Mouse (Mus musculus): Measurements from ENCODE around the gene Xpo5. TPM values are rescaled to one million over a fixed set of nuclear protein-coding genes. Genes with fewer than 3 reads are reported as not detected.
A peak's percentile ranks its signal among the peaks of the same experiment; 100 is the strongest.

The Xpo5 gene
- polyA plus RNA-seq, 1 experiment from 2014 or later, result 35.5 TPM

DNA sequence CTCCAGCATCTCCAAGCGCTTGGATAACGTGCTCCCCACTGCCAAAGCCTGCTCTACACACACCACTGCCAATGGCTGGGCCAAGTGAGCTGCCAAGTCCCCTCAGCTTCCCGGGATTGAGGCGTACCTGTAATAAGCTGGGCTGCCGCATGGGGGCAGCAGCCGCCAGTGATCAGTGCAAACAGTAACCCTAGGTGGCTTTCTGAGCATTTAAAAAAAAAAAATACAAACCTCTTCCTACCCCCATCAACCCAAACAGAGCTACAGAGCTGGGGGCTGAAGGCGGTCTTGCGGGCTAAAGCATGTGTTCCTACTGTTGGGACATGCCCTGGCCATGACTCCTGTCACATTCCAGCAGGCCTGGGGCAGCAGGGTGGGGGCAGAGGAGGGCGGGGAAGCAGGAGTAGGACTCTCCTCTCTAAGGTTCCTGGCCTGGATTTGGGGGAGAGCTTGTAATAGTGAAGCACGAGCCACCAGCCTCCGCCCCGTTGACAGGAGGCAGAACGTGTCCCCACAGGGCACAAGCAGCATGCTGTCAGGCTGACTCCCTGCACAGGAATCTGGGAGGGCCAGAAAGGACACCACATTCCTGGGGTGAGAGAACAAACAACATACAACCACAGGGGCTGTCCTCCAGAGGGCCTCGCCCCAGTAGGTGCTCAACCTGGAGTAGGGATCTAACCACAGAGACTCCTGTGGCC lies 63.5 kb downstream of the Xpo5 start:
- H3K27ac ChIP-seq, result peak overlapping the region; percentile 84
- no peaks in the 10 kb centered on the region for H3K9me3 ChIP-seq
- no peaks in the 10 kb centered on the region for H3K27me3 ChIP-seq
- WGBS, result 20% methylated on average over 14 of the region's 14 CpGs
- no peak overlapping the region for H3K4me2 ChIP-seq
- peak; percentile 77 for ATAC-seq (ENCODE audit: borderline replicate concordance, extremely low read depth, low FRiP score, low TSS enrichment)
- H3K9ac ChIP-seq, result no peak overlapping the region
- no peak overlapping the region for H3K4me3 ChIP-seq
- peaks cover 59% of the 10 kb centered on the region for H3K36me3 ChIP-seq
- H3K4me1 ChIP-seq, result peaks cover 17% of the 10 kb centered on the region

DNA sequence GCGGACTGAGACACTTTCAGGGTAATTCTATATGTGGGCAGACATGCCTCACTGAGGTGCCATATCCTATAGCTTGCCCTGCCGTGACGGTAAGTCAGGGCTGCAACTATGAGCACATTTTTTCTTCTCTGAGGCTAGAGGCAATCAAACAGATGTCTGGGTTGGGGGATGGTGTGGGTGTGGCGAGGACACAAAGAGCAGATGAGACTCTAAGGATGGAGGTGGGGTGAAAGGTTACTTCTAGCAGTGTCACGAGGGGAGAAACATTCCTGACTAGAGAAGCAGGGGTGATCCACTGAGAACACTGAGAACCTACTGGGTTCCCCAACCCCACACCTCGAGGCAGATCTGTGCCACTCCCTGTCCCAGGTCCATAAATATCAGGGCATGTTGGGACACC lies 64.4 kb downstream of the Xpo5 start:
- Histone ChIP-seq H3K9me3 (no peaks in the 10 kb centered on the region), H3K4me2 (no peak overlapping the region), H3K9ac (no peak overlapping the region), H3K27me3 (no peaks in the 10 kb centered on the region), H3K4me3 (no peak overlapping the region), H3K4me1 (peaks cover 17% of the 10 kb centered on the region), H3K27ac (peak overlapping the region; percentile 84), H3K36me3 (peaks cover 59% of the 10 kb centered on the region)
- WGBS, result 57% methylated on average over 6 of the region's 6 CpGs
- ATAC-seq (ENCODE audit: borderline replicate concordance, extremely low read depth, low FRiP score, low TSS enrichment), result no peak

DNA sequence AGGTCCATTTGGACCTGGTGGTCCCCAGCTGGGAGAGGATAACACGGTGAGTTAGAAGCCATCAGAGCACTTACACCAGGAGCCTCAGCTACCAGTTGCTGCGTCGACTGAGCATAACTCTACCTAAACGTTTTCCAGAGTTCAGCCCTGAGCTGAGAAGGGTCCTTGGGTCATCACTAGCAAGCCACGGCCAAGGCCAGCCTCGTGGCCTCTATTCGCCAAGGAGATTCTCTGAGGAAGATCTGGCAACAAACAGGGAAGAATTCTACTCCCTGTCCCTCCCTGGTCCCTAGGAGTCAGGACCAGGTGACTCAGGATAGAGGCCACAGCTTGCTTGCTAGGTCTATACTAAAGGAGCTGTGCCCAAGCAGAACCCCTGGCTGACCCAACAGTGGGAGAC lies 64.9 kb downstream of the Xpo5 start:
- Histone ChIP-seq H3K9me3 (no peaks in the 10 kb centered on the region), H3K27ac (no peak overlapping the region), H3K4me1 (peaks cover 17% of the 10 kb centered on the region), H3K4me2 (no peak overlapping the region), H3K27me3 (no peaks in the 10 kb centered on the region), H3K9ac (no peak overlapping the region), H3K36me3 (peaks cover 56% of the 10 kb centered on the region), H3K4me3 (no peak overlapping the region)
- no peak for ATAC-seq (ENCODE audit: borderline replicate concordance, extremely low read depth, low FRiP score, low TSS enrichment)
- WGBS, result 69% methylated on average over 7 of the region's 7 CpGs

DNA sequence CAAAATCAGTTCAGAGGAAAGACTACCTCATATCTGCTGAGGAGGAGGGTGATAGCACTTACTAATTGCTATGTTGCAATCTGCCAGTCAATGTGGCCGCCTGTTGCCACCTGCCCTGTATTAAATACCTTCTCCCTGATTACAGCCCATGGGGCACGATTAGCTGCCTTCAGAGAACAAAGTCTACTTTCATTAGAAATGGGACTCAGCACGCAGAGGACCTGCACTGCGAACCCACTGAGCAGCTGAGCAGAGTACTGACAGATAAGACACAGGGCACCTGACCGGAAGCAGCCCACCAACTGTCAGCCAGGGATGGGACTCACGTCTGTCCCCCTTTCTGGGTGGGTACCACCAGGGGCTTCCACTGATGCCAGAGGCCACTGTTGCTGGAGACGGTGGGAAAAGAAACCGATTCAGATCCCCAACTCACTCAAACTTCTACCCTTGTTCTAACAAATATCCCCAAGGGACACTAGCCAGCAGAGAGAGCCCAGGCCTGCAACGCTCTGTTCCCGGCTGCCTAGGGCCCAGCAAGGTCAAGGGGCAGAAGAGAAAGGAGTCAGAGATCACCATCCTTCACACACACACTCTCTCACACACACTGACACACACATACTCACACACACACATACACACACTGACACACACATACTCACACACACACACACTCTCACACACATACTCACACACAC lies 65.6 kb downstream of the Xpo5 start:
- Histone ChIP-seq H3K9me3 (no peaks in the 10 kb centered on the region), H3K4me1 (peaks cover 17% of the 10 kb centered on the region), H3K9ac (no peak overlapping the region), H3K4me3 (no peak overlapping the region), H3K27ac (no peak overlapping the region), H3K4me2 (no peak overlapping the region), H3K27me3 (no peaks in the 10 kb centered on the region), H3K36me3 (peaks cover 49% of the 10 kb centered on the region)
- WGBS, result 76% methylated on average over 10 of the region's 10 CpGs
- ATAC-seq (ENCODE audit: borderline replicate concordance, extremely low read depth, low FRiP score, low TSS enrichment), result no peak

DNA sequence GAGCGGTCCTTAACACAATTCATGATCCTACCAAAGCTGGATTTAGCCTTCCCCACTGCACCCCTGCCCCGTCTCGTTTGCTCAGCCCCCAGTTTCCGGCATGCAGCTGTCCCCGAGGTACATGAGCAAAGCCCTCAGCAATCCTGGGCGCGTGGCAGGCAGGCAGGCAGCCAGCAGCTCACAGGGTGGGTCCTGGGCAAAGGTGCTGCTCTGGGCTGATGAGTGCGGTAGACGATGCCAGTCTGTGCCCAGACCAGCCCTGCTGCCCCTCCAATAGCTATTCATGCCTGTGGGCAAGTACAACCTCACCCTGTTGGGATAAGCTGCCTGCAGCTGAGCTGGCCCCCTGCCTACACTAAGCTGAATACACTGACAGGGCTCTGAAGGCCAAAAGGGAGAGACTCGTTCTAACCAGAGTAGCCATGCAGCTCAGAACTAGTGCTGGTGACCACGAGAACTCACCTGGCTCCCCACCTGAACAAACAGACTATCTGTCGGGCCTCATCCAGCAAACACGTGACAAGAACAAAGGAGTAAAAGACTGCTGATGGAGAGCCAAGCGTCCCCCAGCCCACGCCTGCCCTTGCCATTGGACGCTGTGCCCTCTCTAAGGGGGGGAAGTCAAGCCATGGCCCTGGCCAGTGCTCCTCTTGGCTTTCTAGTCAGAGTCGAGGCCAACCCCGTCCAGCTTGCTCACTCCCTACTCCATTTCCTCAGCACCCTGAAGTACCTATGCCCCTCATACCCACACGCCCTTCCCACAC lies 67.4 kb downstream of the Xpo5 start:
- no peaks in the 10 kb centered on the region for H3K9me3 ChIP-seq
- H3K4me2 ChIP-seq, result no peak overlapping the region
- peaks cover 36% of the 10 kb centered on the region for H3K36me3 ChIP-seq
- peaks cover 17% of the 10 kb centered on the region for H3K4me1 ChIP-seq
- H3K9ac ChIP-seq, result no peak overlapping the region
- 71% methylated on average over 19 of the region's 19 CpGs for WGBS
- ATAC-seq (ENCODE audit: borderline replicate concordance, extremely low read depth, low FRiP score, low TSS enrichment), result no peak
- H3K27ac ChIP-seq, result no peak overlapping the region
- no peaks in the 10 kb centered on the region for H3K27me3 ChIP-seq
- no peak overlapping the region for H3K4me3 ChIP-seq

DNA sequence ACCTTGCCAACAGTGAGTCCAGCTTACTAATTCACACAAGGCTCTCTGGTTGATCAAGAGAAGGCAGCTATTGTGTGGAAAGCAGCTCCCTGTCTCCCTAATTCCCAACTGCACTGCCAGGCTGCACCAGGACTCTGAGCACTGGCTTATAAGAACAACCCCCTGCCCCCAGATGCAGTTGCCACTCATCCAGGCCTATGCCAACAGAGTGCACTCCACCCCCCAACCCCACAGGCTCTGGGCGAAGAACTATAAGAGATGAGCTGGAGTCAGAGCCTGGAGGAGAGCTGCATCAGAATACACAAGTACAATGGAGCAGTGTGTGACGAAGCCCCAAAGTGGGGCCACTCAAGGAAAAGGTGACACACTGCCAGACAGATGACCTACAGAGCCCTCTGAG lies 69.5 kb downstream of the Xpo5 start:
- 85% methylated on average over 2 of the region's 2 CpGs for WGBS
- Histone ChIP-seq H3K27ac (no peak overlapping the region), H3K9me3 (no peaks in the 10 kb centered on the region), H3K4me3 (no peak overlapping the region), H3K4me2 (no peak overlapping the region), H3K36me3 (peaks cover 39% of the 10 kb centered on the region), H3K9ac (no peak overlapping the region), H3K27me3 (no peaks in the 10 kb centered on the region), H3K4me1 (peaks cover 10% of the 10 kb centered on the region)
- ATAC-seq (ENCODE audit: borderline replicate concordance, extremely low read depth, low FRiP score, low TSS enrichment), result no peak

DNA sequence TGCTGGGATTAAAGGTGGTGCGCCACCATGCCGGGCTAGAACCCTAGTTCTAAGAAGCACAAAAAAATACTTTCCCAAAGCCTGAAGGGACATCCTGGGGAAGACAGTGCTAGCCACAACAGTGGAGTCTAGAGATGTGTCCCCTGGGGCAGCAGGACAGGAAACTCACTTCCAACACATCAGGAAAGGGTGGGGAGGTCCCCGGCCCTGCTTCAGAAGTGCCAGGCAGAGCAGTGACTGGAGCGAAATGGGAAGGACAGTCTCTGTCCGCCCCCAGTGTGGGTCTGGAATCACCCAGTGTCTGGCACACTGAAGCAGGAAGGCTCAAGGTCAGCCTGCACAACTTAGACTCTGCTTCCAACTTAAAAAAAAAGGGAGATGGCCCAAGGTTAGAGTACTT lies 70.1 kb downstream of the Xpo5 start:
- no peak overlapping the region for H3K9ac ChIP-seq
- H3K27ac ChIP-seq, result no peak overlapping the region
- H3K36me3 ChIP-seq, result peaks cover 41% of the 10 kb centered on the region
- no peak overlapping the region for H3K4me2 ChIP-seq
- no peak for ATAC-seq (ENCODE audit: borderline replicate concordance, extremely low read depth, low FRiP score, low TSS enrichment)
- no peaks in the 10 kb centered on the region for H3K27me3 ChIP-seq
- no peaks in the 10 kb centered on the region for H3K9me3 ChIP-seq
- H3K4me1 ChIP-seq, result peaks cover 5% of the 10 kb centered on the region
- WGBS, result 76% methylated on average over 5 of the region's 5 CpGs
- no peak overlapping the region for H3K4me3 ChIP-seq

DNA sequence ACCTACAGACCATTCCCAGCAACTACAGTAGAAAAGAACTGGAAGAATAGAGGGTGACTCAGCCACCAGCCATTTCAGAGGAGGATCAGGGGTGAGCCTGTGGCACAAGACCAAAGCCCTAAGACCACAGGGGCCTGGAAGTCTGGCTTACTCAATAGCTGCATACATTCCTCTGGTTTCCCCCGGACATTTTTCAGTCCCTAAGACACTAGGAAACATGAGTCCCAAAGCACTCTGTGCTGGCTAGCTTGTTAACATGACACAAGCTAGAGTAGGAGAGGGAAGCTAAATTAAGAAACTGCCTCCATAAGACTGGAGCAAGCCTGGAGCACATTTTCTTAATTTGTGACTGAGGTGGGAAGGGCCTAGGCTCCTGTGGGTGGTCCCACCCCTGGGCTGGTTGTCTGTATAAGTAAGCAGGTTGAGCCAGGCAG lies 71.2 kb downstream of the Xpo5 start:
- Histone ChIP-seq H3K27me3 (no peaks in the 10 kb centered on the region), H3K27ac (no peak overlapping the region), H3K36me3 (peaks cover 50% of the 10 kb centered on the region), H3K4me2 (no peak overlapping the region), H3K9me3 (no peaks in the 10 kb centered on the region), H3K4me1 (peaks cover 5% of the 10 kb centered on the region), H3K9ac (no peak overlapping the region), H3K4me3 (no peak overlapping the region)
- no peak for ATAC-seq (ENCODE audit: borderline replicate concordance, extremely low read depth, low FRiP score, low TSS enrichment)
- 62% methylated on average over 1 of the region's 1 CpGs for WGBS

DNA sequence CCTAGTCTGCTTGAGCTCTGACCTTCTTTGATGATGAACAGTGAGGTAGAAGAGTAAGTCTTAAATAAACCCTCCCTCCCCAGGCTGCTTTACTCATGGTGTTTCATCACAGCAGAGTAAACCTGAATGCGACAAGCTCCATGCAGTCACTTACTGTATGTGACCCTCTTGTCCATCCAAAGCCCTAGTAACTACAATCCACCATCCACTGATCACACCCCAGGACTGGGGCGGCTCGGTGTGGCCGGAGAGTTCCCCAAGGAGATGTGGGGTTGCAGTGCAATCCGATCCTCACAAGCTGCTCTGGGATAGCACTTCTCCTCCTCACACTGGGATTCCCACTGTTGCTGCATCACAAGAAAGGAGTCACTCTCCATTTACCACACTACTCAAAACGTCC lies 71.9 kb downstream of the Xpo5 start:
- no peak overlapping the region for H3K27ac ChIP-seq
- H3K4me3 ChIP-seq, result no peak overlapping the region
- no peak for ATAC-seq (ENCODE audit: borderline replicate concordance, extremely low read depth, low FRiP score, low TSS enrichment)
- H3K4me2 ChIP-seq, result no peak overlapping the region
- peaks cover 5% of the 10 kb centered on the region for H3K4me1 ChIP-seq
- 65% methylated on average over 6 of the region's 6 CpGs for WGBS
- no peak overlapping the region for H3K9ac ChIP-seq
- no peaks in the 10 kb centered on the region for H3K27me3 ChIP-seq
- H3K9me3 ChIP-seq, result no peaks in the 10 kb centered on the region
- peaks cover 57% of the 10 kb centered on the region for H3K36me3 ChIP-seq

DNA sequence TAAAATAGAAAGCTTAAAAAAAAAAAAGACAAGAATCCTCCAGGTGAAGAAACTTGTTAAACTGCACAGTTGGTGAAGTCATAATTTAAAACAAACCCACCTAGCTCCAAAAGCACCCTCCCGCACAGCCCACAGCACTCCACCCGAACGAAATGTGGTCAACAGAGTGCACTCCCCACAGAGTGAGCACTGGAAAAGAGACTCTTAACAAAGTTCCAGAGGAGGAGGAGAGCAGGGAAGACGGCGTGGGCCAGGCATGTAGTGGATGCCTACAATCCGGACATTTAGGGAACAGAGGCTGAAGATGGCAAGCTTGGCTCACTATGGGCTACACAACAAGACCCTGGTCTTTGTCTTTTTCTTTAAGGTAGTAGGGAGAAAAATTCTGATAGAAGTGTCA lies 72.5 kb downstream of the Xpo5 start:
- no peak overlapping the region for H3K9ac ChIP-seq
- no peak for ATAC-seq (ENCODE audit: borderline replicate concordance, extremely low read depth, low FRiP score, low TSS enrichment)
- H3K36me3 ChIP-seq, result peaks cover 59% of the 10 kb centered on the region
- H3K27me3 ChIP-seq, result no peaks in the 10 kb centered on the region
- no peak overlapping the region for H3K4me2 ChIP-seq
- peaks cover 2% of the 10 kb centered on the region for H3K4me1 ChIP-seq
- 80% methylated on average over 6 of the region's 6 CpGs for WGBS
- no peak overlapping the region for H3K4me3 ChIP-seq
- no peaks in the 10 kb centered on the region for H3K9me3 ChIP-seq
- no peak overlapping the region for H3K27ac ChIP-seq

DNA sequence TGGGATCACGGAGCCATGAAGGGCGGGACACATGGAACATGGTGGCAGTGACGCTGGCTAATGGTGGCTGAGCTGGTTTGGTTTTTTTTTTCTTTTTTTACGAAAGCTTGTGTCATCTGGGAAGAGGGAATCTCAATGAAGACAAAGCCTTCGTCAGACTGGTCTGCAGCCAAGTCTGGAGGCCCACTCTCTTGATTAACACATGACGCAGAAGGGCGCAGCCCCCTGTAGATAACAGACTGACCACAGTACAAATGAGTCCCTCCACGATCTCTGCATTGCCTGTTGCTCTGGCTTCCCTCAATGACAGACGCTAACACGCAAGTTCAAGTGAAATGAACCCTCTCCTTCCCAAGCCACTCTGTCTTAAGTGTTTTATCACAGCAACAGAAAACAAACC lies 72.9 kb downstream of the Xpo5 start:
- H3K9ac ChIP-seq, result no peak overlapping the region
- WGBS, result 86% methylated on average over 10 of the region's 10 CpGs
- H3K4me1 ChIP-seq, result peaks cover under 1% of the 10 kb centered on the region
- no peak overlapping the region for H3K4me2 ChIP-seq
- no peak overlapping the region for H3K4me3 ChIP-seq
- H3K9me3 ChIP-seq, result no peaks in the 10 kb centered on the region
- no peaks in the 10 kb centered on the region for H3K27me3 ChIP-seq
- peaks cover 57% of the 10 kb centered on the region for H3K36me3 ChIP-seq
- no peak for ATAC-seq (ENCODE audit: borderline replicate concordance, extremely low read depth, low FRiP score, low TSS enrichment)
- H3K27ac ChIP-seq, result no peak overlapping the region

DNA sequence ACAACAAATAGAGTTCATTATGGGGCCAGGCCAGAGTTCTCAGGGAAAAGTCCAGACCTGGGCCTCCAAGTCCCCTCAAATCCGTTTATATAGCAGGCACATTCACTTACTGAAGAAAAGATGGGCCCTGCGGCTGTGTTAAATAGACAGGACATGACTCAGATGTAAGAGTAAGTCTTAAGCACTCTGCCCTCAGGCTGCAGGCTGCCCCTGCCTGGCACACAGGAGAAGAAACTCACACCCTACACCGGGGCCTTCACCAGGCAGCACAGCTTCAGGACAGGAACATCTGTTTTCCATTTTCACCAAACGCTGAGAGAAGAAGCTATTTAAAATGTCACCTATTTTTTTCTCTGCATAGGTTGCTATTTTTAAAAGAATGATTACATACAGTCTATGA lies 75.0 kb downstream of the Xpo5 start:
- H3K4me2 ChIP-seq, result no peak overlapping the region
- H3K36me3 ChIP-seq, result peaks cover 40% of the 10 kb centered on the region
- no peak for ATAC-seq (ENCODE audit: borderline replicate concordance, extremely low read depth, low FRiP score, low TSS enrichment)
- 59% methylated on average over 4 of the region's 4 CpGs for WGBS
- peaks cover 18% of the 10 kb centered on the region for H3K4me1 ChIP-seq
- no peaks in the 10 kb centered on the region for H3K27me3 ChIP-seq
- no peak overlapping the region for H3K4me3 ChIP-seq
- H3K27ac ChIP-seq, result no peak overlapping the region
- no peak overlapping the region for H3K9ac ChIP-seq
- H3K9me3 ChIP-seq, result no peaks in the 10 kb centered on the region
